Mouse (Mus musculus) testis, adult 2 months (tissue): ENCODE results near the gene Kif28.

Experiments used
- CTCF ChIP-seq: fragments of 200-500 bp; IDR thresholded peaks from 2 replicates; pipeline ENCODE4 v1.5.1; 2012; ENCODE audit warnings: low read depth, mild to moderate bottlenecking, inconsistent platforms, low read length, moderate library complexity; ENCODE audit not compliant: control insufficient read depth, insufficient read depth, insufficient replicate concordance
- POLR2A ChIP-seq: fragments of 200-500 bp; IDR thresholded peaks from 2 replicates; pipeline ENCODE4 v1.6.1; 2012; ENCODE audit warnings: low read depth, mild to moderate bottlenecking, inconsistent platforms, low read length, moderate library complexity; ENCODE audit not compliant: control insufficient read depth

GRCm38 (mm10) chr1:179722811-179723469 is 22.1 kb downstream of the Kif28 start:
- TF ChIP-seq POLR2A (no peak), CTCF (no peak)
